In genomic region chr13:30628195-30629048, GRCm38 (mm10) we compare ENCODE assay signal across 8 mouse cellular contexts. TPM values are rescaled to one million over a fixed set of nuclear protein-coding genes. Genes with fewer than 3 reads are reported as not detected.
DNase-seq lines count a peak whose midpoint lies in the region; ATAC-seq lines count a peak whose summit lies in the region.
"Had no signal": no experiment of that assay in that cellular context is flagged by ENCODE, and none has a peak within 500 bp of the region (broad histone marks: within the 10 kb centered on the region; RNA-seq: fewer than 3 reads in every experiment).

No protein-coding gene starts in this region.

- no peaks in the 10 kb centered on the region for H3K4me1 ChIP-seq in hindbrain, embryonic 12.5 days

- no peak overlapping the region for H3K9ac ChIP-seq in hindbrain, embryonic 12.5 days

- H3K9me3 ChIP-seq in hindbrain, embryonic 12.5 days (replicated peaks) = no peaks in the 10 kb centered on the region

- no peak overlapping the region for H3K4me3 ChIP-seq in hindbrain, embryonic 12.5 days

- H3K27ac ChIP-seq in hindbrain, embryonic 12.5 days = no peak overlapping the region

- no peaks in the 10 kb centered on the region for H3K36me3 ChIP-seq in hindbrain, embryonic 12.5 days

- 38% methylated on average over 8 of the region's 8 CpGs for WGBS in hindbrain, embryonic 12.5 days

- intact Hi-C loops in heart, postnatal 14 days (cut with DNase I) = no loop called here

- ATAC-seq in hindbrain, embryonic 12.5 days (ENCODE audit: low FRiP score) = 0 out of 2 replicates have a peak, but pooled peaks have one; percentile 66
- ATAC-seq in megakaryocyte progenitor cell, adult 5-6 weeks (replicated peaks; ENCODE audit: poor library complexity) = peak; percentile 32; the same call in 1 of the 2 replicates
- ATAC-seq: lung, postnatal 0 days had no signal

- no peaks in the 10 kb centered on the region for H3K27me3 ChIP-seq in hindbrain, embryonic 12.5 days

- H3K4me2 ChIP-seq in hindbrain, embryonic 12.5 days (replicated peaks) = no peak overlapping the region

- DNase-seq in right cerebral cortex, adult 18-20 months = peak; percentile 41
- no peak for DNase-seq in right cerebral cortex, postnatal 25 days
- no peak for DNase-seq in heart, adult 11 months
- no peak for DNase-seq in gastrocnemius, postnatal 4 days (ENCODE audit: low spot score in 2 of 2)
- no peak for DNase-seq in heart, postnatal 14 days

RNA-seq across cellular contexts. Expression of gene Dusp22, which starts 31.4 kb away (rescaled TPM):
- polyA plus RNA-seq in hindbrain, embryonic 12.5 days (2016; fragmentation: Nextera tagmentation; extraction: Ambion mirVana) = 20.4 and 21.4 TPM in 2 replicates
- total RNA-seq in megakaryocyte progenitor cell, adult 5-6 weeks (2015) = 1.9 and 5.2 TPM in 2 replicates
- 2.5 and 4.2 TPM in 2 replicates for total RNA-seq in megakaryocyte progenitor cell, adult 5-6 weeks (2017)
- total RNA-seq in gastrocnemius, postnatal 4 days (2021) = 10 to 100 TPM; 57.3 to 61.6 TPM
- total RNA-seq in heart, postnatal 14 days (2021) = 10 to 100 TPM; 19.6 to 19.9 TPM
